Mouse (Mus musculus): ENCODE results near the gene Xlr4c. TPM values are rescaled to one million over a fixed set of nuclear protein-coding genes. Genes with fewer than 3 reads are reported as not detected.

Xlr4c gene
- polyA plus RNA-seq (2012; rRNA removed) = 0.29 and 0.49 TPM in 2 replicates

GRCm38 (mm10) chrX:73242821-73243325 is at the start of gene Xlr4c:
Xlr4c (minus strand) TSS chrX:73243130.

DNA sequence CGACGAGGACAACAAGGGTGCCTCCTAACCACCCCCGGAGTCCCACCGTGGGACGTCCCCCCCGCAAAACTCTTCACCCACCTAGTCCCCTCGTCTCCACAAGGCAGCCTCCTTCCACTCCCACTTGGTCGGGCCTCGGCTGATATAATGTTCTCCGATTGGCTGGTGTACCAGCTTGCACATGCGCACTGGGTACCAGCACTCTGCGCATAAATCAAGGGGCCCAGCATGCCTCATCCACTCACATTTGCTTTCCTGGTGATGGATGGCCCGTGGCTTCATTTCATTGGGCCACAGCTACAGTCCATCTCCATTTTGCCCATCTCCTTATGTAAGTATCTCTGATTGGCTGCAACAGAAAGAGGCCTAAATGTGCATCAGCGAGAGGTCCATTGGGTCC is 22.3 kb upstream of the Xlr4c start, which contains the start of gene Xlr3c:
TSS of gene Xlr3c (minus strand) at position 121 of the 400 bp plus-strand sequence.

GRCm38 (mm10) chrX:73227914-73228605 is 14.9 kb downstream of the Xlr4c start, which contains the start of gene F8a:
F8a (plus strand) TSS chrX:73228291.

GRCm38 (mm10) chrX:73213819-73214564 is 28.9 kb downstream of the Xlr4c start, which contains the start of gene Xlr4b:
Xlr4b (plus strand) TSS chrX:73214333.

DNA sequence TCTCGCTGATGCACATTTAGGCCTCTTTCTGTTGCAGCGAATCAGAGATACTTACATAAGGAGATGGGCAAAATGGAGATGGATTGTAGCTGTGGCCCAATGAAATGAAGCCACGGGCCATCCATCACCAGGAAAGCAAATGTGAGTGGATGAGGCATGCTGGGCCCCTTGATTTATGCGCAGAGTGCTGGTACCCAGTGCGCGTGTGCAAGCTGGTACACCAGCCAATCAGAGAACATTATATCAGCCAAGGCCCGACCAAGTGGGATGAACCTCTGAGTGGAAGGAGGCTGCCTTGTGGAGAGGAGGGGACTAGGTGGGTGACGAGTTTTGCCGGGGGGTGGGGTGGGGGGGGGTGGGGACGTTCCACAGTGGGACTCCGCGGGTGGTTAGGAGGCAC is 51.0 kb downstream of the Xlr4c start, which contains the start of gene Xlr3b:
TSS of gene Xlr3b (plus strand) at position 274 of the 400 bp plus-strand sequence.

Other genes with a start within 250 kb of the Xlr4c start
- gene Pnma5, start 206.0 kb downstream of the Xlr4c start, polyA plus RNA-seq (2012; rRNA removed) = 0.05 and 0.14 TPM in 2 replicates
- 12.2 and 12.7 TPM in 2 replicates for gene Pnma3, start 178.3 kb downstream of the Xlr4c start, polyA plus RNA-seq (2012; rRNA removed)
- gene Xlr4a, start 160.7 kb downstream of the Xlr4c start, polyA plus RNA-seq (2012; rRNA removed) = 0.81 and 0.97 TPM in 2 replicates
- gene Xlr3a, start 146.0 kb downstream of the Xlr4c start, polyA plus RNA-seq (2012; rRNA removed) = 3.7 and 4.6 TPM in 2 replicates
- gene Gm14685, start 126.1 kb downstream of the Xlr4c start, polyA plus RNA-seq (2012; rRNA removed) = 0.65 and 0.87 TPM in 2 replicates
- gene Xlr5b, start 94.3 kb downstream of the Xlr4c start, polyA plus RNA-seq (2012; rRNA removed) = not detected in 2 replicates
- 0.38 and 0.63 TPM in 2 replicates for gene DXBay18, start 93.7 kb downstream of the Xlr4c start, polyA plus RNA-seq (2012; rRNA removed)
- not detected in 2 replicates for gene Spin2d, start 66.1 kb downstream of the Xlr4c start, polyA plus RNA-seq (2012; rRNA removed)
- gene Xlr3b, start 50.9 kb downstream of the Xlr4c start, polyA plus RNA-seq (2012; rRNA removed) = 10.9 and 11.3 TPM in 2 replicates
- gene Xlr4b, start 28.8 kb downstream of the Xlr4c start, polyA plus RNA-seq (2012; rRNA removed) = 0.57 and 0.91 TPM in 2 replicates
- gene F8a, start 14.8 kb downstream of the Xlr4c start, polyA plus RNA-seq (2012; rRNA removed) = 13.4 and 14.4 TPM in 2 replicates
- gene Xlr3c, start 22.3 kb upstream of the Xlr4c start, polyA plus RNA-seq (2012; rRNA removed) = 0.14 and 0.16 TPM in 2 replicates
- 0.05 TPM in 1 of 2 replicates, not detected in the other for gene Xlr5a, start 49.8 kb upstream of the Xlr4c start, polyA plus RNA-seq (2012; rRNA removed)
- not detected in 2 replicates for gene Xlr5c, start 49.8 kb upstream of the Xlr4c start, polyA plus RNA-seq (2012; rRNA removed)
- gene Gm45015, start 93.7 kb upstream of the Xlr4c start, polyA plus RNA-seq (2012; rRNA removed) = not detected in 2 replicates
- gene Zfp275, start 99.5 kb upstream of the Xlr4c start, polyA plus RNA-seq (2012; rRNA removed) = 22.3 and 25.1 TPM in 2 replicates
- 0.28 and 0.38 TPM in 2 replicates for gene Gm18336, start 155.6 kb upstream of the Xlr4c start, polyA plus RNA-seq (2012; rRNA removed)
- 0.98 and 1.00 TPM in 2 replicates for gene Zfp92, start 168.0 kb upstream of the Xlr4c start, polyA plus RNA-seq (2012; rRNA removed)
- 0.11 and 0.12 TPM in 2 replicates for gene Trex2, start 192.2 kb upstream of the Xlr4c start, polyA plus RNA-seq (2012; rRNA removed)
- gene Haus7, start 215.9 kb upstream of the Xlr4c start, polyA plus RNA-seq (2012; rRNA removed) = 53.8 and 55.2 TPM in 2 replicates
- gene Bgn, start 240.5 kb upstream of the Xlr4c start, polyA plus RNA-seq (2012; rRNA removed) = 61.3 and 123 TPM in 2 replicates